Mouse (Mus musculus): ENCODE data around the gene Eif5b.

DNA sequence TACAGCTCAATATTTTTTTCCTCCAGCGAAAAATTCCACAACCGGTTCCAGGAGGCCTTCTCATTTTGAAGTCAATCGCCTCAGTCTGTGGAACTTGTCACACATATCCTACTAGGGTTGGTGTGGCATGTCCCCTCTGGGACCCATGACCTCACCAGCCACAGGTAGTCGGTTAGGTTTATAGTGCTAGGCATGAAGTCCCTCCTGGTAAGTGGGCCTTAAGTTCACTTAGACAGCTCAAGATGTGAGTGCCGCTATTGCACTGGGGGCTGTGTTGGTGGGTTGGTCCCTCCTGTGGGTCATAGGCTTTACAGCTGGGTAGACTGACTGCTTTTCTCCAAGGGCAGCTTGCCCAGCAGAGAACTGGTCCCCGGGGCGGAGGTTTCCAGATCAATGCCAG, 20.5 kb upstream of the Eif5b start:
- TF ChIP-seq CTCF (IDR thresholded peaks at IDR 0.05; ENCODE audit: extremely low read depth, insufficient read depth, insufficient read length, insufficient replicate concordance): no peak
- no peak for TF ChIP-seq POLR2A (IDR thresholded peaks at IDR 0.05; ENCODE audit: low read depth, low read length)

Data from spleen, adult 2 months (tissue).